Mouse (Mus musculus): ENCODE measurements at regions not wholly inside any gene's neighbourhood (a gene's known extent, or its start where the extent isn't known, plus 50 kb on each side); places are given as distances from the start of the nearest gene placed in this dataset.
A peak's percentile ranks its signal among the peaks of the same experiment; 100 is the strongest.

DNA sequence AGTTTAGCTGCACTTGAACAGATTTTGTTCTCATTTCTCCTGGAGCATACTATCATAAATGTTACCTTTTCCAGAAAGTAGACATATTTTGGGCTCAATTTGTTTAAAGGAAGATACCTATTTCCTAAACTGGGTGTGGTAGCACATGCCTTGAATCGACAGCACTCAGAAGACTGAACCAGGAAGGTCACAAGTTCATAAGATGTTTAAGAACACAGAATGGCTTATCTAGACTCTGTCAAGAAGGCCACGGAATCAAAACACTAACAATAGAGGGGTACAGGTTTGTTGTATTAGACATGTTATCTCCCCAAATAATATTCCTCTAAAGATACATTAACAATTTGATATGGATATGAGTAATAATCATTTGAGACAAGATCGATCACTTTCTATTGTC, 64.4 kb upstream of the Atp2b1 start:
- no peak for DNase-seq

DNA sequence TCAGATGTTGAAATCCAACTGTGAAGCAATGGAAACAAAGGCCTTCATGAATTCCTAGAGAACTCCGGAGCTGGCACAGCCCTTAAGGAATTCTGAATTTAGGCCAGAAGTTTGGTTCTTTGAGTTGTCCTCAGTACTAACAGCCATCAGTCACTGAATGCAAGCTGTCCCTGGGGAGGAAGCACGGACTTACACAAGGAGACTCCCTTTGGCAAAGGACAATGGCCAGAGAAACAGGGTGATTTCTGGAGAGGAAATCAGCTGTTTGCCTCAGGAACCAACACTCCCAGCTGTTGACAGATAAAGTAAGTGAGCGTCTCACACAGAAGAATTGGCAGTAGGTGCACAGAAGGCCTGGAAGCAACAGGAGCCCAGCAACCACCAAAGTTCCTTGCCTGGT, 56.8 kb upstream of the Atp2b1 start:
- DNase-seq: peak; percentile 34 to 57

DNA sequence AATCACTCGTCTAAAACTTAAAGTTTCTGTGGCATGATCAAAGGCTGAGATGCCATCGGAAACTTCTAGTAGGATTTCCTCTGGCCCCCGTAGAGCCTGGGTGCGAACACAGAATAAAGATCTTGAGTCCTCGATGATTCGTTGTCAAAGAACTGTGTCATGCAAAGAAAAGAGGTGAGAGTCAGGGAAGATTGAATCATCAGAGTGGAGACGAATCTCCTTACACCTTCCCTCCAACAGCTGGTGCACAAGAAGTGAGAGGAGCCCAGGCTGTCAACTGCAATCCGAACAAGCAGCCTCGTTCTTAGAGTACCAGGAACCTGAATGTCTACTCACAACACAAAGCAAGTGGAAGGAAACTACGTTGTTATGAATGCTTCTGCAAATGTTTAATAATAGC, 52.7 kb upstream of the Atp2b1 start:
- no peak for DNase-seq

DNA sequence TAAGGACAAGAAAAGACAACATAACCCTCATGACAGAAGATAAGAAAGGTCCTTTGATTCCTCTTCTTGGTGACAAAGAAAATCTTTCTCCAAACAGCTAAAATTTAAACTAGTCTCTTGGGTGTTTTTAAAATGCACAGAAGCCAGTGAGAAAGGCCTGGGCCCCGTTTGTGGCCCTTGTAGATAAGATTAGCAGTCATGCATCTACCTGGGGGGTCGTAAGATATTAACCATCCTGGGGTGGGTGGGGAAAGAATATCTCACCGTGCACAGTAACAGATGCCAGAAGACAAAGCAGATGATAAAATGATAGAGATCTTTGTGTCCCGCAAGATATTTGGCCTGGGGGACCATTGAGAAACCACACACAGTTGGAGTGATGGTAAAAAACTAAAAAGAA, 51.5 kb upstream of the Atp2b1 start:
- peak in 1 of 2 experiments; percentile 4 for DNase-seq

DNA sequence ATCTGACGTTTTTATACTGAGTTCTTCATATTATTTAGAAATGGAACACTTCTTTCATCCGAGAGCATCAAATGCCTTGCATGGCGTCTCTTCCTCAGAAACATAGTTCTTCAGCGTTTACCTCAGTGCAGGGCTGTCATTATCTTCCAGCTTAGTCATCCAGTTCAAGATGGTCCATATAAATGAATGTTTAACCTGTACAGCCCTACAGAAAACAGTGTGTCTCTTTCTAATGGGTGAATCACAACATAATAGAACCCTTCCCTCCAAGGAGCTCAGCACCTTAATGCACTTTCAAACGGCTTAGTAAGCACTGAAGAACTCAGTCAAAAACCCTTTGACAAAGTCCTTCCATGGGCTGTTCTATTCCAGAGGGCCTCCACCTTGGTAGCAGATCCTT, 49.8 kb upstream of the Atp2b1 start:
- no peak for DNase-seq

All from kidney, postnatal 4 days (tissue).